Mouse (Mus musculus) G1E (cell line): ENCODE data around the gene Cdc20.

ENCODE experiments used
- CTCF ChIP-seq: IDR thresholded peaks from 2 replicates; pipeline ENCODE4 v1.5.1; 2012; ENCODE audit warnings: low read depth, low read length, inconsistent platforms, mixed read lengths
- TAL1 ChIP-seq: conservative IDR thresholded peaks from 2 replicates; pipeline ENCODE4 v1.6.1; 2012; ENCODE audit warnings: low read depth, low read length, inconsistent platforms, mixed read lengths

- TF ChIP-seq CTCF = no peak
- no peak for TF ChIP-seq TAL1
These were observed 35.5 kb upstream of the Cdc20 start for GRCm38 (mm10) chr4:118472687-118473086.
